Mouse (Mus musculus) embryo, embryonic 10 days (tissue): ENCODE measurements around the gene Fbxw11.
"Not testable (repeated sequence)": the region's sequence is repeated elsewhere in the genome, so short reads cannot be mapped to it uniquely, and the experiment has no call there.

Experiments
- DNase-seq: peaks from one replicate; pipeline ENCODE4 v3.0.0-alpha.2; 2015; ENCODE audit warnings: low spot score

The Fbxw11 gene

DNA sequence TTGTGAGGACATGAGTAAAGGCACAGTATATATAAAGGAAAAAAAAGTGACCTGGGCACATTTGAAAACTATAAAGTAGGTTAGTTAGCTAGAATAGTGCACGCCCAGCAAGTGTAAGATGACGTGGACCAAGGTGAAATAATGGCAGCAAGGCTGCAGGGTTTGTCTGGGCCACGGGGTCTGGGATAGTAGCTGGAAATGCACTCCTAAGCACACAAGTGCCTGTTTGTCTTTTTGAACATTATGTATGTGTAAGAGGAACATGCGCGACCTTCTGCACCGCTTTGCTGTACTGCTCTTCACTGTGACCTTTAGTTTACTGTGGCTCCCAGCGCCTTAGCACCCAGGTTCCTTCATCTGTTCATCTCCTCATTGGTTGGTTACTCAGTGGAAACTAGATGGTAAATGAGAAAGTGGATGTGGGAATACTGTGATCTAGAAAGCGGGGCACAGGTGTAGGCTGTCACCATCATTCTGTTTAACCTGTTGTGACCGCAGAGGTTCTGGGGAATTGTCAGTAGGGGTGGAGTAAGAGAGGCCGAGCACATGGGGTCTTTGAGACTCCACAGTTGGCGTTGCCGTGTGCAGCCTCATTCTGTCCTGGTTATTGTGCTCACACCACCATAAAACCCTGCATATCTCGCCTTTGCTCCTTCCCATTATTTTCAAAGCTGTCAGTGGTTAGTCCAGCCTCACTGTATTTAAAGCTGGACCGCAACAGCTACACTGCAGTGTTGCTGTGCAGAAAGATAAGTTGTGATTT lies 66.4 kb downstream of the Fbxw11 start:
- no peak for DNase-seq

DNA sequence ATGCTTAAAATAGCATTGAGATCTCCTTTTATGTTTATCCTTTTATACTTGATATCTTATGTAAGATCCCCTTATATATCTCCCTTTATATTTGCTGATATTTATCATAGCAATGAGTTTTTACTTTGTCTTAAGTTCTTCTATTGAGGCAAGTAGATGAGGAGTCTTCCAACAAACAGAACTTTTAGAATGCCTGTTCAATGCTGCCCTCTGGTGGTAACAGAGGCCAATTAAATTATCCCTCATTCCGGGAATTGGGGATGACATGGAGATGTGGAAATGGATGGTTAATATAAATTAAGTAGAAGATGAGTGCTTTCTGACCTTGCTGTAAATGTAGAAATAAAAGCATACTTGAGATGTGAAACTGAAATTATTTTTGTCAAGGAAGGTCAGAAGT lies 67.0 kb downstream of the Fbxw11 start:
- DNase-seq, result peak; percentile 78

DNA sequence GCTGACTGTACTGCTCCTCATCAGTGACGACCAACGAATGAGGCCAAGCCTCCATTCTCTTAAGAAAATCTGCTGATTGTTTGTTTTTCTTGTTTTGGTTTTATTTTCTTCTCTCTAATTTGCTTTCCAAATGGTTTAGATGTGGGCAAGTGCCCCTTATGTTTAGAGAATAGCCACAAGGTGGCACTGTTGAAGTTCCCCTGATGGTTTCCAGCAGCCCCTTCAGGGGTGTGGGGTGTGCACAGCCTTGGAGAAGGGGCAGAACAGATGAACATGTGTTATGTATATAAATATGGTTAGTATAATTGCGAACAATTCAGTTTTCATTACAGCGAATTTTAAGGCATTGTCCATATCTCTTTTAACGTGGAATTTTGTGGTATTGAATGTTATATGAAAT lies 71.7 kb downstream of the Fbxw11 start:
- peak; percentile 56 for DNase-seq

DNA sequence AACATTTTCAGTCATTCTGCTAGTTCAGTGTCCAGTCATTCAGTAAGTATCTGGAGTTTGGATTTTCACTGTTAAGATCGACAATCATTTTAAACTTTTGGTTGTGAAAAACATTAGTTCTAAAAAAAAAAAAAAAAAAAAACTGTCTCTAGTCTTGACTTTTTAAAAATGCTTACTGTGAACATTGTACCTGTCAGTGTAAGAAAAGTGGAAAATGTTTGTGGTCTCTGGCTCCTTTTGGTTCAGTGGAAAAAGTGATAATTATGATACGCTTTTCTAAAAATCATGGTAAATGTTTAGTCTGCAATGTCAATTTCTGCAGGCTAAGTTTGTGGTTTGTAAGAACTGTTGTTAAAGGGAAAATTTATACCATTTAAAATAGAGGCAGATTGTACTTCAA lies 72.4 kb downstream of the Fbxw11 start:
- DNase-seq, result no peak

DNA sequence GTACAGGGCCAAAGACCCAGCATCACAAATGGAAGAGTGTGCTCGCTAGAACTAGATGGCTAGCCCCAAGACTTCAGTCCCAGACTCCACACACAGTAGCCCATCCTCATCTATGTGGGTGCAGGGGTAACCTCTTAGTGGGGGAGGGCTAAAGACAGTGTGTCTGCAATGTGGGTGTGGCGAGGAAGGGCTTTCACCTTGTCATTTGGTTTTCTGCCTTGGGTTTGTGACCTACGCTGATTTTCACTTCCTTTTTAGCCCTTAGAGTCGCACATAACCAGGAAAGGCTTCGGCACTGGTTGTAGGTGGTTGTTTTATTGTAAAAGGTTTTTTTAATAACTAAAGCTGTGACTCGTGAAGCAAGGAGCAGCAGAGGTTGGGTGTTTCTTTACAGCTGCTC lies 73.0 kb downstream of the Fbxw11 start:
- DNase-seq, result no peak

DNA sequence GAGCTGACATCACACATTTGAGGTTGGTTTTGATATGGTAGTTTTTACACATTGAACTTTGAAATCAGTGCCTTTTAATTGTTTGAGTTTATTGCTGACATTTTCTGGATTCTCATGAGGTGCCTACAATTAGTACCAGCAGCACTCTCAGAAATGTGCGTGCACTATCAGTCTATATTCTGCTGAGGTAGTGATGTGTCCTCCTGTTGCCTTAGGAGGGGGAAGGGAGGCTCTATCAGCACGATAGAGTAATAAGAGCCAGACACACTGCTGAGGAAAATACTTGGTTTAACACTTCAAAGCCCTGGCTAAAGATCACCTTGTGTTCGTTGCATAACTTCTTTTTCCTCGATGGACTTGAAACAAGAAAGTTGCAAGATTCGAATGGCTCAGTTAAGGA lies 73.4 kb downstream of the Fbxw11 start:
- DNase-seq, result no peak

DNA sequence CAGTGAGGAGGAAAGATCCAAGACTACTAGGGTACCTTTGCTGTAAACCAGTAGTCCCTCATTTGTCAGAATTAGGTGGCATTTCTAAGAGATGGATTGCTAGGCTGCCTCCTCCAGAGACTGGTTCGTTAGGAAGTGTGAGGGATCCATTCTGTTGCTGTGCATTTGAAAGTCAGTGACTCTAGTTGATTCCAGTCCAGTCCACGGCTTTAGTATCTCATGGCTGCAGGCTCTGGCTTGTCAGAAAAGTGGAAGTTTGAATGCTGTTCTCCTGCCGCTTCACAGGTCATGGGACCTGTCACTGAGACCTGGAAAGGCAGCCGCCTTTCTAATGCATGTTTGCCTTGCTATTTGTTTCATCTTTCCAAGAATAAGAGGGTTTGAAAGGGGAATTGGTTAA lies 74.4 kb downstream of the Fbxw11 start:
- DNase-seq, result no peak

DNA sequence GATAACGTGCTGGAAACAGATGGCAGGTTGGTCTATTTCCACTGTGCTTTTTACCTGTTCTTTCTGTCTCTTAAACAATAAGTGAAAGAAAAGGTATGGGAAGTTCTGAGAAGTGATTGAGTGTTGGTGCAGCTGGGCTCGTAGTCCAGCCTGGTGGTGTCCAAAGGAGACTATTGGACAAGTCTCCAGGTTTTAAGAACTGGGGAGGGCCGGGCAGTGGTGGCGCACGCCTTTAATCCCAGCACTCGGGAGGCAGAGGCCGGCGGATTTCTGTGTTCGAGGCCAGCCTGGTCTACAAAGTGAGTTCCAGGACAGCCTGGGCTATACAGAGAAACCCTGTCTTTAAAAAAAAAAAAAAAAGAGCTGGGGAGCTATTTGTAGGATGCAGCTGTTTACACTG lies 75.2 kb downstream of the Fbxw11 start:
- not testable (repeated sequence) for DNase-seq

DNA sequence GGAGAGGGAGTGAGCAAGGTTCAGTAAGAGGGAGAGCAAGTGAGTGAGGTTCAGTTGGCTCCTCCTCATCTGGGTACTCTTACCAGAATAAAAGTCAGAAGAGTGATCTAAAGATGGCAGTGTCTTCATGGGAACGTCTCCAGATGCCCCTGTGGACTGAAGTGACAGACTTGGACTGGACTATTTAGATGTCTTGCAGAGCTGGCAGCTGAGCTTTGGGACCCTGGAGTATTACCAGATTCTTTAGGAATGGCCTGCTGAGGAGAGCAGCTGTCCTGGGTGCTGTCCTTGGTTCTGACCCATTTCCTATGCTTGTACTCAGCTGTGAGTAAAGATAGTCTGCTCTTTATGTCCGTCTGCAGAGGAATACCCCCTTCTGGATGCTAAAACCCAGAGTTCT lies 75.8 kb downstream of the Fbxw11 start:
- DNase-seq, result peak; percentile 59

DNA sequence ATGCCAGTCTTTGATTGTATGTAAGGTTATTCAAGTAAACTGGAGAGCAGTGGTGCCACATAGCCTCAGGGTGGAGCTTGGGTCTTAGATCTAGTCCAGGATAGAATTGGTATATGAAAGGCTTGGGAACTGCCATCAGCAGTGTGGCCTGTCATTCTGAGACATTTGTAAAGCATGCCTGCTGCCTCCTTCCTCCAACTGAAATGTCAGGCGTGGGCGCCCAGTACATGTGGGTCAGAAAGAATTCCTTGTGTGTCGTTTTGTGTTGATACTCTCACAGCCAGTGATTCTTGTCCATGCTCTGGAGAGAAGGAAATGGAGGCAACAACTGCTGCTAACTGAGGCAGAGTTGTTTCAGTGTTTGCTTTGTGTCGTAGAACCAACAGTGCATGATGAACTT lies 76.5 kb downstream of the Fbxw11 start:
- DNase-seq, result no peak

DNA sequence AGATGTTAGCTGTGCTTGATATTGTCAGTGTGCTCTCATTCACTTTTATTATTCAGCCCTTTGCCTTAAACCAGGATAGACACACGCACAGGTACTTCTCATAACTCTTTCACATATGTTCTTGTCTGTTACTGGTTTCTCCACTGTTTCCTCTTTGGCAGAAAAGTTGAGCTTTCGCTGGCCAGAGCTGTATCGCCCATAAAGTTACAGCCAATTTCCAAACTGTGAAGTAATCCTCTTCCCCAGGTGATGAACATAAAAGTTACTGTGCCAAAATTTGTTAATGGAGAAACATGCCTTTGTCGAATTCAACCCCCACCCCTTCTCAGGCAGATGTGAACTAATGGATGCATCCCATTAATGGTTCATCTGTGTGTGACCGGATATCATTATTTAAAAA lies 80.1 kb downstream of the Fbxw11 start:
- DNase-seq, result no peak

DNA sequence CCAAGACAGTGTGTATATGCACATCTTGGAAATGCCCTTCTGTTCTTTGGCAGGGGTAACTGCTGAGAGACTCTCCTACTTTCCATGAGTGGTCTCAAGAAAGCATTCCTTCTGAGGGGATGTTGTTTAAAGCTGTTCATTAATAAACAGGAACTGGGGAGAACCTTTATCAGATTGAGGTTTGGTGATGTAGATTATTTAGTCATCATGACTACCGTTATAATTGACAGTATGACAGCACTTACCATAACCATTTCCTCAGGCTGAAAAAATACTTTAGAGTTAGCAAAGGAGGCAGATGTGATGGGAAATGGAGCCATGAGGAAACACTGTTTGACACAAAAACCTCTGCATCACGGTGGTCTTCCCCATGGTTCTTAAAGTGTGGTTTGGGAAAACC lies 80.8 kb downstream of the Fbxw11 start:
- no peak for DNase-seq

DNA sequence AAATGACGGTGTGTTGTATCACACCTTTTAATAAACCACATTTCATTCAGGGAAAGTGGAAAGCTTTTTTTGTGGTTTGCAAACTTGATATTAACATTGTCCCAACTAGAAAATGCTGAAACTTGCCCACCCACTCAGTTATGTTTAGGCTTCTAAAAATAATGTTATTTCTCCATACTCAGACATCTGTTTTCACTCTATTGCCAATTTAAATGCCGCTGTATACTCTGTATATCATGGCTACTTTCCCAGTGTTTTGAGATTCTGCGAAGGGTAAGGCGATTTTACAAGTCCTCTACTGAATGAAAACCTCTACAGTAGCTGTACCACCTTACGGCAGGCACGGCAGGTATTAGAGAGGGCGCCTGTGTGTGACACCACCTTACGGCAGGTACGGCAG lies 82.6 kb downstream of the Fbxw11 start:
- no peak for DNase-seq

DNA sequence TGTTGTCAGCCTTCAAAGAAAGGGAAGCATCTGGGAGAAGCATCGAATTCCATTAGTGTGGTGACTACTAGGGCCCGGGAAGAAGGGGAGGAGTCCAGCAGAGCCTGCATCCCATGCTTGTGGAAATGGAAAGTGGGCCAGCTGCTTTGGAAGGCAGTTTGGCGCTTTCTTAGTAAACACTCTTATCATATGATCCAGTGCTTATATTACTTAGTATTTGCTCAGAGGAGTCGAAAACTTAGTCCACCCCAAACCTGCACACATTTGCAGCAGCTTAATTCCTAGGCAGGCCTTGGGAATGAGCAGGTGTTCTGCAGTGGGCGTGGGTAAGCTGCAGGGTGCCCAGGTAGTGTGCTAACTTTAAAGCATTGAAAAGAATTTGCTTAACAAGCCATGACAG lies 89.9 kb downstream of the Fbxw11 start:
- DNase-seq, result no peak

DNA sequence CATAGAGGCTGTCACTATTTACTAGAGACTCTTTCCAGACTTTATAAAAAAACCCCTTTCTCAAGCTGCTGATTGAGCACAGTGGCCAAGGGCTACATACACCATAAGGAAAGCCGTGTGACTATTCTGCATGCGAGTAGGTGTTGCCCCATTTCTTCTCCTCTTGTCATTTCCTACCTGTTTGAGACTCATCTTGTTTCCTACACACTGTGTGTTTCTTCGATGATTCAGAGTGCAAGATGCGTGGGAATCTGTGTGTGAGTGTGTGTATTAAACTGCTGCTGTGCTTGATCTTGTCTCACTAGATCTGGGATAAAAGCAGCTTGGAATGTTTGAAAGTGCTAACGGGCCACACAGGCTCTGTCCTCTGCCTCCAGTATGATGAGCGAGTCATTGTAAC lies 90.7 kb downstream of the Fbxw11 start:
- no peak for DNase-seq

DNA sequence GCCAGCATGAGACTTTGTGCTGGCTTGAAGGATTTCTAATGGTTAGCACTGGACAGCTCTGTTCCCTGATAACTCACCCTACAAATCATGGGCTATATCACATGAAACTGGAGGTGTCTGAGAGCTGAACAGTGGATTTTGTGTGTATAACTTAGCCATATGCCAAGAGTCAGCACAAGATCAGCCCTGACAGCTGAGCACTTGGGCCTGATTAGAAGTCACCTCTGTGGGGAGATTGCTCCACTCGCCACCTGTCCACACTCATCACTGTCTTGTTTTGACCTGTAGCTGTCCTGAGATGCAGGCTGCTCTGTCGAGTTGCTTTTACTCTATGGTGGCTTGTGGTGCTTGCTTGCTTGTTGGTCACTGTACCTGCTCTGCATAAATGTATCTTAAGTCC lies 93.8 kb downstream of the Fbxw11 start:
- no peak for DNase-seq

DNA sequence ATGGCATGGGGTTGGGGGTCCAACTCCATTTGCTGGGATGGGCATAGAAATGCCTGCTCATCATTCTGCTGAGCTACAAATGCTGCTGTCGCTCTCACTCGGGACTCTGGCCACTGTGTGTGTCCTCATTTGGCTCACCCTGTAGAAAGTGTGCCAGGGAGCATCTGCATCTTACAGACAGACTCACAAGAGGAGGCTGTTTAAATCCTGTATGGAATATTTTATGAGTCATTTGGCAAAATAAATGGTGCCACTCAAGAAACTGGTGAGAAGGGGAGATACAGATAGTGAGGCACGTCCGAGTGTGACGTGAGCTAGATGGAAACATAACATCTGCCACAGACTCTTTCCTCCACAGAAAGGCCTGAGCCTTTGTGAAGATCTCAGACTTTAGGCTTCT lies 95.2 kb downstream of the Fbxw11 start:
- no peak for DNase-seq

DNA sequence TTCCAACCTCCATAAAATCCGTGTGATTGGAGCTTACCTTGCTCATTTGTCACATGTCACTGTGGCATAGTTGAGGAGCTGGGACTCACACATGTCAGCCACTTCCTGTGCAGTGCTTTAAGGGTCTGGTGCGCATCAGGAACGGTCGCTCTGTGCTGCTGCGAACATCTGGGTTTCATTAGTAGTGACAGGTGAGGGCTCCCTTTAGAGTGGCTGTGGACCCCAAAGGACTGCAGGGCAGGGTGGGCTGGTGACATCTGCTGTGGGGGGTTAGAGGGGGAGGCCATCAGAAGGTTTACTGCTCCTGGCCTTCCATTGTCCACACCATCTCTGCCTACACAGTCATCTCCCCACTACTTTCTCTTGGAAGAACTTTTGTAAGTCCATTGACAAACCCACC lies 101.4 kb downstream of the Fbxw11 start:
- peak; percentile 42 for DNase-seq

DNA sequence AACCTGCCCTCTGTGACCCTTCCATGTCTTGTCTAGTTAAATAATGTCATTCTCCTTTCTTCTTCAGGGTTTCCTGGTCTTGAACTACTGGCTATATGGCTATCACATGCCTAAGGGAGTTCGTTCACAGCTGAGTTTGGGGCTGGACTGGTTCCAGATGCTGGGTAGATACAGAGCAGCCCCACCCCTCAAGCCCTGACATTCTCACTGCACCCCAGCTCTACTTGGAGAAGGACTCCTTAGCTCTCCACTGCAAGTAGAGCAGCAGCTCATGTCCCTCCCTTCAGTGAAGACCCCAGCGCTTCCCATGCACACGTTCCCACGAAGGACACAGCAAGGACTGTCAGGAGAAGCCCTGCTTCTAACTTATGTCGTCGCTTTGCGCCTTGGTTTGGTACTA lies 101.9 kb downstream of the Fbxw11 start:
- no peak for DNase-seq

DNA sequence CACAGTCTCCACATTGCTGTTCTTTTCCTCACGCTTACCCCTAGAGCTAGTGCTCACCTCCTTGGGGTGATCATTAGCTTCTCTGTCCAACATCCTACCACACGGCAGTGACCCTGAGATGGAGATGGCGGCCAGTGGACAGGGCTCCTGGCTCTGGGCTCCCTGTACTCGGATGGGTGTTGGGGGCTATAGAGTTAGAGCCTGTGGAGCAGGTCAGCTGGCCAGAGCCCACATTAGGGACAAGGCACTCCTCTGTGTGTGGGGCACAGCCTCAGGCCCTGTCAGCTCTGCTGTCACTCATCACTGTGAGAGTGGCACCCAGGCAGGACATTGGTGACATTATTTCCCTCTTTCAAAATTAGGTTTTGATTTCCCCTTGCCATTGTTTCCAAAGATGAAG lies 102.9 kb downstream of the Fbxw11 start:
- no peak for DNase-seq

DNA sequence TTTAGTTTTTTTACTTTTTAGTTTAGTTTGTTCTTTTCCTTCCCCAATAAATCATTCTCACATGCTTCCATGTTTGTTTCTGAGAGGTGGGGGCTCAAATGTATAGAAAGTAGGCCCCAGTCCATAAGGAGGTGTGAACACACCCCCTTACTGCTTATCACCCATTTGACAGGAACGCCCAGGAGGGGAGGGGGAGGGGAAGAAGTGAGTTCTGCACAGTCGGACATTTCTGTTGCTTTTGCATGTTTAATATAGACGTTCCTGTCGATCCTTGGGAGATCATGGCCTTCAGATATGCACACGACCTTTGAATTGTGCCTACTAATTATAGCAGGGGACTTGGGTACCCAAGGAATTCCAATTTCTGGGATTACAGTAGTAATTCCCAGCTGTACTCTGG lies 103.5 kb downstream of the Fbxw11 start:
- DNase-seq, result no peak

DNA sequence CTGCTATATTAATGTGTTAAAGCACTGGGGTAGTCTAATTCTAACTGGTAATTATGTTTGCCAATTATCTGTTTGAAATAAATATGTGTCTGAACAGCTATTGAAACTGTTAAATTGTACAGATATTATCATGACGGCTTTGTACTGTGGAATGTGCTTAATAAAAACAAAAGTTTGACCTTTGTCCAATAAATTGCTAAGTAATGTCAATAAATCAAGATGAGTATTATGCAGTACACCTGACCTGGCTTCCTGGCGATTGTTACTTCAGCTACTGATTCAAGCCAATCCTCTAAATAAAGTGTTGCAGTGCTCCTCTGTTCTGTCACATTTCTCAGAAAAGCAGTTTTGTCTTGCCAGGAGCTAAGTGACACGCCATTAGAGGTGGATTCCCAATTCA lies 104.0 kb downstream of the Fbxw11 start:
- no peak for DNase-seq

DNA sequence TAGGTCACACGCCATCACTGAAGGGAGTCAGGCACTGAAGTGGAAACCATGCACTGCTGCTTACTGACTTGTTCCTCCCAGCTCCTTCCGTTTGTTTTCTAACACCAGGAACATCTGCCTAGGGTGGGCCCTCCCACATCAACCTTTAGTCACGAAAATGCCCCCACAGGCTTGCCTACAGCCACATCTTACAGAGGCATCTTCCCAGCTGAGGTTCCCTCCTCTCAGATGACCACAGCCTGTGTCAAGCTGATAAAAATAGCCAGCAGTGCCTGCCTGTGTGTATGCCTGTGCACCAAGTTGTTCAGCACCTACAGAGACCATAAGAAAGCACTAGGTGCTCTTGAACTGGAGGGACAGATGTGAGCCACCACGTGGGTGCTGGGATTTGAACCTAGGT lies 106.3 kb downstream of the Fbxw11 start:
- no peak for DNase-seq

DNA sequence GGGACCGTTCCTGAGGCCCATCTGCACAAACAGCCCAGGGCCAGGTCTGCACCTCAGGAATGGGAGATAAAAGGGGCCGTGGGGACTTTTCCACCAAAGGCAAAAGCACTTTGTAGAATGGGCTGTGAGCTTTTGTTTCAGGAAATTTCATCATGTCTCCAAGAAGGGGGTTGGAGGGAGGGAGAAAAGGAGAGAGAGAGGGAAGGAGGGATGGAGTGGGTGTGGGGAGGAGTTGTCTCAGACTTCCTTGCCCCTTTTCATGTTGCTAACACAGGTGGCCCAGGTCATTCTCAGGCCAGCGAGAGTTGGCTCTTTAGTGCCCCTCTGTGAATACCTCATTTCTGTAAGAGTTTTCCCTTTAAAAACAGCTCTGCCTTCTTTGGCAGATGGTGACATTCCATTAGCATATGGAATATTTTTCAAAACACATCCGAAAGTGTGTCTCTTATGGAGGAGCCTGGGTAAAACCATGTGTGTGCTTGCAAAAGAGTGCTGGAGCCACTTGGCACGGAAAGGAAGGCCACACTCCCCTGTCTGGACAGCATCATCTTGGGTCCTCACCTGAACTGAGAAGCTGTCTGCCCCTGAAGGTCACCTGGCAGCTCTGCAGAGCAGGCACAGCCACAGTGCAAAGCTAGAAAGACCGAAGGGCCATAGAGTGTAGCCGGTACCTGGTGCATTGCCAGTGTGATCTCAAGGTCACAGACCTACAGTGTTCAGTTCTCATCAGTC lies 109.5 kb downstream of the Fbxw11 start:
- no peak for DNase-seq
